Mouse (Mus musculus): ENCODE results near the gene Ppp2r5e.

- TF ChIP-seq POLR2A (IDR thresholded peaks at IDR 0.05; ENCODE audit: extremely low read depth, insufficient read depth, low read length), result no peak
- TF ChIP-seq CTCF (IDR thresholded peaks at IDR 0.05; ENCODE audit: low read depth, low read length), result no peak
Observed at GRCm38 (mm10) chr12:75528857-75529808, 66.9 kb downstream of the Ppp2r5e start.

Data from liver, adult 2 months (tissue).